Mouse (Mus musculus): ENCODE results near the gene Plxnb2. TPM values are rescaled to one million over a fixed set of nuclear protein-coding genes. Genes with fewer than 3 reads are reported as not detected.

The Plxnb2 gene
- polyA plus RNA-seq, 1 experiment from 2014 or later, result 101 TPM

GRCm38 (mm10) chr15:89118007-89118406 is 62.6 kb downstream of the Plxnb2 start:
- no peak for ATAC-seq
- DNase-seq (ENCODE audit: low spot score), result peak; percentile 21
- Histone ChIP-seq H3K9ac (ENCODE audit: low read length) (no peak overlapping the region), H3K36me3 (ENCODE audit: control insufficient read depth, insufficient read depth, low read length) (peaks cover 61% of the 10 kb centered on the region), H3K4me2 (ENCODE audit: low read length) (no peak overlapping the region), H3K4me1 (ENCODE audit: control insufficient read depth, insufficient read depth, low read length) (peaks cover 23% of the 10 kb centered on the region), H3K27ac (ENCODE audit: low read depth, low read length) (no peak overlapping the region), H3K4me3 (ENCODE audit: low read depth, low read length) (no peak overlapping the region), H3K9me3 (replicated peaks; ENCODE audit: control insufficient read depth, low read length) (no peaks in the 10 kb centered on the region), H3K27me3 (replicated peaks; ENCODE audit: control insufficient read depth, insufficient read depth, low read length) (no peaks in the 10 kb centered on the region)

DNA sequence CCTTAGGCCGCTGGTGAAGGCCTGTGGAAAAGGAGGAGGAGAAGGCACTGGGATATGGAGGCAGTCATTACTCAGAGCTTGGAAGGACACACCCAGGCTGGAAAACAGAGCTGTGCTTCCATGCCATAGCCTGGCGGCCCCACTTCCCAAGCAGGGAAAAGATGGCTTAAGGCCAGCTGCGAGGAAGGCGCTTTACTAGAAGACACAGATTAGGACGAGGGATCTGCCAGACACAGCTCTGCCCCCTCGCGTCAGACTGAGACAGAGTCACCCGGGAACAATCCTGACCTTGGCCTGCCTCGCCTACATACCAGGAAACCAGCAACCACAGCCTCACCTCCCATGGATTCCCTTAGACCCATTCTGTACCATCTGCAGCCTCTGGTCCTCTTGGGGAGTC is 70.4 kb downstream of the Plxnb2 start:
- Histone ChIP-seq H3K36me3 (ENCODE audit: control insufficient read depth, insufficient read depth, low read length) (peaks cover 98% of the 10 kb centered on the region), H3K4me1 (ENCODE audit: control insufficient read depth, insufficient read depth, low read length) (no peaks in the 10 kb centered on the region), H3K9me3 (replicated peaks; ENCODE audit: control insufficient read depth, low read length) (no peaks in the 10 kb centered on the region), H3K27me3 (replicated peaks; ENCODE audit: control insufficient read depth, insufficient read depth, low read length) (no peaks in the 10 kb centered on the region), H3K4me3 (ENCODE audit: low read depth, low read length) (no peak overlapping the region), H3K9ac (ENCODE audit: low read length) (no peak overlapping the region), H3K4me2 (ENCODE audit: low read length) (no peak overlapping the region), H3K27ac (ENCODE audit: low read depth, low read length) (no peak overlapping the region)
- ATAC-seq (no peak), DNase-seq (ENCODE audit: low spot score) (no peak)
- WGBS, result 83% methylated on average over 9 of the region's 9 CpGs

DNA sequence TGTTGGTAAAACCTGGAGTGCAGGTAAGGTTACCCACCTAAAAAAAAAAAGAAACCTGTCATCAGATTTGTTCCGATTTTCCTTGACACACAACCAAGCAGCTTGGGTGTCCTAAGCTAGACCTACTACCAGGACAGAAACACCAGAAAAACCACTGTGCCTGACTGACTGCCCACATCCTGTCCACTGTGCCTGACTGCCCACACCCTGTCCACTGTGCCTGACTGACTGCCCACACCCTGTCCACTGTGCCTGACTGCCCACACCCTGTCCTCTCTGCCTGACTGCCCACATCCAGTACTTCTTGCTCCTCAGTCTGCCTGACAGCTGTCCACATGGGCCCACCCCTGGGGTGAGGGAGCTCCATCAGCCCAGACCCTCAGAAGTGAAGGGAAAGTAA is 73.6 kb downstream of the Plxnb2 start:
- Histone ChIP-seq H3K4me2 (ENCODE audit: low read length) (no peak overlapping the region), H3K4me3 (ENCODE audit: low read depth, low read length) (no peak overlapping the region), H3K27ac (ENCODE audit: low read depth, low read length) (no peak overlapping the region), H3K27me3 (replicated peaks; ENCODE audit: control insufficient read depth, insufficient read depth, low read length) (no peaks in the 10 kb centered on the region), H3K9ac (ENCODE audit: low read length) (no peak overlapping the region), H3K9me3 (replicated peaks; ENCODE audit: control insufficient read depth, low read length) (no peaks in the 10 kb centered on the region), H3K36me3 (ENCODE audit: control insufficient read depth, insufficient read depth, low read length) (peaks cover 100% of the 10 kb centered on the region), H3K4me1 (ENCODE audit: control insufficient read depth, insufficient read depth, low read length) (no peaks in the 10 kb centered on the region)
- no peak for ATAC-seq
- WGBS, result 81% methylated on average over 1 of the region's 1 CpGs
- DNase-seq (ENCODE audit: low spot score), result no peak

DNA sequence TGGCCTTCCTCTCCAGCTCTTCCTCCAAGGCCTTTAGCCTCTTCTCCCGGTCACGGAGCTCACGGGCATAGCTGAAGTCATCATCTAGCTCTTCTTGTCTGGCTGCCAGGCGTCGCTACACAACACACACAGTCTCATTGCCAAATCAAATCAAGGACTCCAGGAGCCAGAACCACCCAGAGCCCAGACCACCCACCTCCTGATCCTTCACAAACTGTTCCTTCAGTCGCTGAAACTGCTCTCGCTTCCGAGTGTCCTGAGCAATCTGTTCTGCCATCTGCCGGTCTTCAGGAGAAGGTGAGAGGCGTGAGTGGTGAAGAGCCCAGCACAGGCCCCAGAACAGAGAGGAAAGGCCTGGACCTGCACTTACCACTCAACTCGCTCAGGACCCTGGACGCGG is 74.5 kb downstream of the Plxnb2 start:
- Histone ChIP-seq H3K9me3 (replicated peaks; ENCODE audit: control insufficient read depth, low read length) (no peaks in the 10 kb centered on the region), H3K27ac (ENCODE audit: low read depth, low read length) (no peak overlapping the region), H3K4me3 (ENCODE audit: low read depth, low read length) (no peak overlapping the region), H3K4me1 (ENCODE audit: control insufficient read depth, insufficient read depth, low read length) (no peaks in the 10 kb centered on the region), H3K4me2 (ENCODE audit: low read length) (no peak overlapping the region), H3K9ac (ENCODE audit: low read length) (no peak overlapping the region), H3K27me3 (replicated peaks; ENCODE audit: control insufficient read depth, insufficient read depth, low read length) (no peaks in the 10 kb centered on the region), H3K36me3 (ENCODE audit: control insufficient read depth, insufficient read depth, low read length) (peaks cover 100% of the 10 kb centered on the region)
- DNase-seq (ENCODE audit: low spot score), result no peak
- ATAC-seq, result no peak
- WGBS, result 83% methylated on average over 13 of the region's 13 CpGs

Small RNAs within 50 kb of the gene (microRNA-seq; reads per million reads assigned to microRNA genes)
- gene Mir6958 (3.3 reads per million, percentile 18 among the genes with 10 or more reads in this experiment), gene Mir7118 (0.40 reads per million)

Other genes with a start within 250 kb of the Plxnb2 start
- 0.17 TPM in 1 of 2 replicates, not detected in the other for gene Ttll8, start 226.4 kb downstream of the Plxnb2 start, polyA plus RNA-seq (2014; fragmentation: Nextera tagmentation; extraction: Ambion mirVana)
- gene Mlc1, start 201.8 kb downstream of the Plxnb2 start, polyA plus RNA-seq (2014; fragmentation: Nextera tagmentation; extraction: Ambion mirVana), result 20.5 and 22.9 TPM in 2 replicates
- not detected in 2 replicates for gene Mov10l1, start 197.9 kb downstream of the Plxnb2 start, polyA plus RNA-seq (2014; fragmentation: Nextera tagmentation; extraction: Ambion mirVana)
- 2.3 and 2.7 TPM in 2 replicates for gene Panx2, start 121.1 kb downstream of the Plxnb2 start, polyA plus RNA-seq (2014; fragmentation: Nextera tagmentation; extraction: Ambion mirVana)
- gene Trabd, start 105.7 kb downstream of the Plxnb2 start, polyA plus RNA-seq (2014; fragmentation: Nextera tagmentation; extraction: Ambion mirVana), result 39.7 and 40.3 TPM in 2 replicates
- 20.9 and 24.7 TPM in 2 replicates for gene Selenoo, start 91.7 kb downstream of the Plxnb2 start, polyA plus RNA-seq (2014; fragmentation: Nextera tagmentation; extraction: Ambion mirVana)
- gene Tubgcp6, start 57.7 kb downstream of the Plxnb2 start, polyA plus RNA-seq (2014; fragmentation: Nextera tagmentation; extraction: Ambion mirVana), result 15.9 and 17.0 TPM in 2 replicates
- 18.4 and 25.4 TPM in 2 replicates for gene Hdac10, start 52.1 kb downstream of the Plxnb2 start, polyA plus RNA-seq (2014; fragmentation: Nextera tagmentation; extraction: Ambion mirVana)
- 4.8 and 5.1 TPM in 2 replicates for gene Mapk12, start 40.1 kb downstream of the Plxnb2 start, polyA plus RNA-seq (2014; fragmentation: Nextera tagmentation; extraction: Ambion mirVana)
- gene Mapk11, start 31.2 kb downstream of the Plxnb2 start, polyA plus RNA-seq (2014; fragmentation: Nextera tagmentation; extraction: Ambion mirVana), result 28.1 and 30.1 TPM in 2 replicates
- gene Dennd6b, start 15.7 kb upstream of the Plxnb2 start, polyA plus RNA-seq (2014; fragmentation: Nextera tagmentation; extraction: Ambion mirVana), result 39.0 and 49.2 TPM in 2 replicates
- gene Ppp6r2, start 30.8 kb upstream of the Plxnb2 start, polyA plus RNA-seq (2014; fragmentation: Nextera tagmentation; extraction: Ambion mirVana), result 69.4 and 77.1 TPM in 2 replicates
- 61.8 and 82.8 TPM in 2 replicates for gene Sbf1, start 134.5 kb upstream of the Plxnb2 start, polyA plus RNA-seq (2014; fragmentation: Nextera tagmentation; extraction: Ambion mirVana)
- not detected in 2 replicates for gene Adm2, start 141.9 kb upstream of the Plxnb2 start, polyA plus RNA-seq (2014; fragmentation: Nextera tagmentation; extraction: Ambion mirVana)
- not detected in 2 replicates for gene Miox, start 153.6 kb upstream of the Plxnb2 start, polyA plus RNA-seq (2014; fragmentation: Nextera tagmentation; extraction: Ambion mirVana)
- 19.9 and 22.1 TPM in 2 replicates for gene Lmf2, start 174.9 kb upstream of the Plxnb2 start, polyA plus RNA-seq (2014; fragmentation: Nextera tagmentation; extraction: Ambion mirVana)
- gene Ncaph2, start 174.9 kb upstream of the Plxnb2 start, polyA plus RNA-seq (2014; fragmentation: Nextera tagmentation; extraction: Ambion mirVana), result 132 and 141 TPM in 2 replicates
- 14.7 and 16.4 TPM in 2 replicates for gene Sco2, start 193.1 kb upstream of the Plxnb2 start, polyA plus RNA-seq (2014; fragmentation: Nextera tagmentation; extraction: Ambion mirVana)
- 2.4 and 2.8 TPM in 2 replicates for gene Tymp, start 196.3 kb upstream of the Plxnb2 start, polyA plus RNA-seq (2014; fragmentation: Nextera tagmentation; extraction: Ambion mirVana)
- 2.8 and 2.9 TPM in 2 replicates for gene Odf3b, start 198.5 kb upstream of the Plxnb2 start, polyA plus RNA-seq (2014; fragmentation: Nextera tagmentation; extraction: Ambion mirVana)
- not detected in 2 replicates for gene Klhdc7b, start 204.1 kb upstream of the Plxnb2 start, polyA plus RNA-seq (2014; fragmentation: Nextera tagmentation; extraction: Ambion mirVana)
- not detected in 2 replicates for gene Syce3, start 229.7 kb upstream of the Plxnb2 start, polyA plus RNA-seq (2014; fragmentation: Nextera tagmentation; extraction: Ambion mirVana)
- gene Cpt1b, start 245.1 kb upstream of the Plxnb2 start, polyA plus RNA-seq (2014; fragmentation: Nextera tagmentation; extraction: Ambion mirVana), result 0.79 and 0.89 TPM in 2 replicates
- gene C730034F03Rik, start 248.8 kb upstream of the Plxnb2 start, polyA plus RNA-seq (2014; fragmentation: Nextera tagmentation; extraction: Ambion mirVana), result 1.3 and 2.0 TPM in 2 replicates
- gene Gm44502, start 248.9 kb upstream of the Plxnb2 start, polyA plus RNA-seq (2014; fragmentation: Nextera tagmentation; extraction: Ambion mirVana), result not detected in 2 replicates
- 59.3 and 66.3 TPM in 2 replicates for gene Chkb, start 249.1 kb upstream of the Plxnb2 start, polyA plus RNA-seq (2014; fragmentation: Nextera tagmentation; extraction: Ambion mirVana)